Mouse (Mus musculus): ENCODE data around the gene Triobp.
A peak's percentile ranks its signal among the peaks of the same experiment; 100 is the strongest.

Gene Triobp

GRCm38 (mm10) chr15:78971626-78972025, 24.1 kb downstream of the Triobp start:
- DNase-seq, result no peak

- DNase-seq, result peak; percentile 12
Measured at GRCm38 (mm10) chr15:78973950-78974349, 26.4 kb downstream of the Triobp start.

GRCm38 (mm10) chr15:78977676-78978159, 30.2 kb downstream of the Triobp start:
- no peak for DNase-seq

- peak; percentile 73 for DNase-seq
Measured at GRCm38 (mm10) chr15:78978875-78979274, 31.4 kb downstream of the Triobp start.

GRCm38 (mm10) chr15:78980084-78980483, 32.6 kb downstream of the Triobp start:
- DNase-seq, result no peak

GRCm38 (mm10) chr15:78982658-78983435, 35.3 kb downstream of the Triobp start:
- peak; percentile 96 for DNase-seq

- peak; percentile 79 for DNase-seq
Measured at GRCm38 (mm10) chr15:78983436-78984285, 36.1 kb downstream of the Triobp start.

GRCm38 (mm10) chr15:78984286-78984778, 36.8 kb downstream of the Triobp start:
- DNase-seq, result no peak

- no peak for DNase-seq
Measured at GRCm38 (mm10) chr15:78986536-78987220, 39.2 kb downstream of the Triobp start.

GRCm38 (mm10) chr15:78988499-78988971, 41.0 kb downstream of the Triobp start:
- DNase-seq, result no peak

- DNase-seq, result no peak
Measured at GRCm38 (mm10) chr15:78989152-78990092, 41.9 kb downstream of the Triobp start.

GRCm38 (mm10) chr15:78990093-78990463, 42.6 kb downstream of the Triobp start:
- DNase-seq, result no peak

- DNase-seq, result no peak
Measured at GRCm38 (mm10) chr15:78990970-78991525, 43.5 kb downstream of the Triobp start.

GRCm38 (mm10) chr15:78992235-78992634, 44.7 kb downstream of the Triobp start:
- DNase-seq, result no peak

- DNase-seq, result no peak
Measured at GRCm38 (mm10) chr15:78992925-78993324, 45.4 kb downstream of the Triobp start.

GRCm38 (mm10) chr15:78995916-78996315, 48.4 kb downstream of the Triobp start:
- no peak for DNase-seq

- DNase-seq, result no peak
Measured at GRCm38 (mm10) chr15:78996663-78997062, 49.1 kb downstream of the Triobp start.

- peak; percentile 19 for DNase-seq
Measured at GRCm38 (mm10) chr15:78998348-78998747, 50.8 kb downstream of the Triobp start.

- no peak for DNase-seq
Measured at GRCm38 (mm10) chr15:78999586-78999985, 52.1 kb downstream of the Triobp start.

GRCm38 (mm10) chr15:79000357-79000791, 52.9 kb downstream of the Triobp start:
- no peak for DNase-seq

GRCm38 (mm10) chr15:79001559-79001958, 54.0 kb downstream of the Triobp start:
- no peak for DNase-seq
